Mouse (Mus musculus) intestine, embryonic 15.5 days (tissue): Measurements from ENCODE around the gene Tgif2. TPM values are rescaled to one million over a fixed set of nuclear protein-coding genes. Genes with fewer than 3 reads are reported as not detected.
"Not testable (repeated sequence)": the region's sequence is repeated elsewhere in the genome, so short reads cannot be mapped to it uniquely, and the experiment has no call there.

Experiments
- ATAC-seq: fragments of 200-750 bp; cut with Nextera tagmentation; 2 replicates; pipeline ENCODE4 v1.8.0; 2017; ENCODE audit warnings: moderate TSS enrichment, moderate library complexity
- H3K27ac ChIP-seq: fragments of 300-500 bp; sonication (generic); 2 replicates; pipeline ENCODE4 v1.5.1; 2015; ENCODE audit warnings: mild to moderate bottlenecking, inconsistent platforms
- H3K27me3 ChIP-seq: fragments of 300-500 bp; sonication (generic); replicated peaks from 2 replicates; pipeline ENCODE4 v1.6.1; 2015; ENCODE audit warnings: inconsistent platforms
- H3K36me3 ChIP-seq: fragments of 300-500 bp; sonication (generic); 2 replicates; pipeline ENCODE4 v1.6.1; 2015; ENCODE audit warnings: inconsistent platforms
- H3K4me1 ChIP-seq: fragments of 300-500 bp; sonication (generic); replicated peaks from 2 replicates; pipeline ENCODE4 v1.6.1; 2015; ENCODE audit warnings: inconsistent platforms
- H3K4me2 ChIP-seq: fragments of 300-500 bp; sonication (generic); replicated peaks from 2 replicates; pipeline ENCODE4 v1.6.1; 2015; ENCODE audit warnings: mild to moderate bottlenecking, inconsistent platforms
- H3K4me3 ChIP-seq: fragments of 300-500 bp; sonication (generic); replicated peaks from 2 replicates; pipeline ENCODE4 v1.5.1; 2015; ENCODE audit warnings: inconsistent platforms
- H3K9ac ChIP-seq: fragments of 300-500 bp; sonication (generic); 2 replicates; pipeline ENCODE4 v1.6.1; 2015; ENCODE audit warnings: inconsistent platforms
- H3K9me3 ChIP-seq: fragments of 300-500 bp; sonication (generic); 2 replicates; pipeline ENCODE4 v1.6.1; 2016; ENCODE audit warnings: inconsistent platforms
- WGBS: fragments of 180-500 bp; shearing (Covaris S2); methylation state at CpG from one replicate; pipeline ENCODE4 v1.1.7; 2015; 5-methylcytosine and 5-hydroxymethylcytosine counted together
- polyA plus RNA-seq: library from polyadenylated mRNA; unstranded; fragments of >200 nt; fragmentation: Nextera tagmentation; extraction: Ambion mirVana; gene quantifications from 2 replicates; pipeline ENCODE4 v1.2.1, GENCODE M21; 2015

Gene Tgif2
- polyA plus RNA-seq, 1 experiment from 2014 or later: 38.3 TPM

GRCm38 (mm10) chr2:156902411-156902810 is 62.6 kb downstream of the Tgif2 start:
- H3K36me3 ChIP-seq, H3K27ac ChIP-seq, H3K4me1 ChIP-seq, H3K9me3 ChIP-seq, H3K4me3 ChIP-seq, H3K4me2 ChIP-seq, ATAC-seq, H3K27me3 ChIP-seq, H3K9ac ChIP-seq: not testable (repeated sequence)
- 74% methylated on average over 4 of the region's 4 CpGs for WGBS

GRCm38 (mm10) chr2:156903367-156903766 is 63.6 kb downstream of the Tgif2 start:
- H3K4me3 ChIP-seq: no peak overlapping the region
- H3K4me1 ChIP-seq: no peaks in the 10 kb centered on the region
- 31% methylated on average over 2 of the region's 2 CpGs for WGBS
- no peaks in the 10 kb centered on the region for H3K9me3 ChIP-seq
- H3K4me2 ChIP-seq: no peak overlapping the region
- H3K36me3 ChIP-seq: no peaks in the 10 kb centered on the region
- no peak for ATAC-seq
- no peak overlapping the region for H3K27ac ChIP-seq
- no peaks in the 10 kb centered on the region for H3K27me3 ChIP-seq
- H3K9ac ChIP-seq: no peak overlapping the region

Other genes with a start within 250 kb of the Tgif2 start
- 54.3 and 54.6 TPM in 2 replicates for gene Dlgap4, start 226.3 kb upstream of the Tgif2 start, polyA plus RNA-seq
- gene Myl9, start 64.6 kb upstream of the Tgif2 start, polyA plus RNA-seq: 1,100 and 1,103 TPM in 2 replicates
- 5.3 and 6.7 TPM in 2 replicates for gene 4930518I15Rik, start 17.9 kb downstream of the Tgif2 start, polyA plus RNA-seq
- gene Rab5if, start 23.1 kb downstream of the Tgif2 start, polyA plus RNA-seq: 304 and 311 TPM in 2 replicates
- 0.53 and 0.66 TPM in 2 replicates for gene Sla2, start 47.2 kb downstream of the Tgif2 start, polyA plus RNA-seq
- gene Ndrg3, start 152.0 kb downstream of the Tgif2 start, polyA plus RNA-seq: 41.7 and 42.9 TPM in 2 replicates
- gene Dsn1, start 167.1 kb downstream of the Tgif2 start, polyA plus RNA-seq: 28.3 and 29.4 TPM in 2 replicates
- gene Soga1, start 239.2 kb downstream of the Tgif2 start, polyA plus RNA-seq: 2.0 and 2.3 TPM in 2 replicates
- gene Tldc2, start 247.0 kb downstream of the Tgif2 start, polyA plus RNA-seq: not detected in 2 replicates